Mouse (Mus musculus): ENCODE data around the gene Cpm.

GRCm38 (mm10) chr10:117668546-117669300 is 39.4 kb downstream of the Cpm start:
- TF ChIP-seq CTCF (IDR thresholded peaks at IDR 0.05; ENCODE audit: borderline replicate concordance, insufficient read depth, low read depth, low read length) (no peak), POLR2A (IDR thresholded peaks at IDR 0.05; ENCODE audit: borderline replicate concordance, insufficient read depth, low read length) (no peak)

Data from cerebellum, adult 2 months (tissue).